ENCODE assay signal across 11 mouse cellular contexts in genomic region chr12:71834041-71834440, GRCm38 (mm10). TPM values are rescaled to one million over a fixed set of nuclear protein-coding genes. Genes with fewer than 3 reads are reported as not detected.
DNase-seq lines count a peak whose midpoint lies in the region; ATAC-seq and TF ChIP-seq lines count a peak whose summit lies in the region.
"Had no signal": no experiment of that assay in that cellular context is flagged by ENCODE, and none has a peak within 500 bp of the region (broad histone marks: within the 10 kb centered on the region; RNA-seq: fewer than 3 reads in every experiment).

No protein-coding gene starts in this region.

- no peak for TF ChIP-seq CTCF in layer of hippocampus, adult 2 months (conservative IDR thresholded peaks at IDR 0.05)

- H3K36me3 ChIP-seq in heart, embryonic 14.5 days (ENCODE audit: control insufficient read depth, insufficient read depth, low read length), result 0 out of 2 replicates have a peak, but pooled peaks cover 6% of the 10 kb centered on the region
- H3K36me3 ChIP-seq in liver, embryonic 15.5 days (replicated peaks), result 0 out of 2 replicates have a peak, but pooled peaks cover 4% of the 10 kb centered on the region
- no peaks in the 10 kb centered on the region for H3K36me3 ChIP-seq in midbrain, embryonic 16.5 days (ENCODE audit: control insufficient read depth, insufficient read depth, low read length)
- no peaks in the 10 kb centered on the region for H3K36me3 ChIP-seq in embryonic facial prominence, embryonic 10.5 days (replicated peaks)
- H3K36me3 ChIP-seq: forebrain, embryonic 15.5 days had no signal

- no peaks in the 10 kb centered on the region for H3K27me3 ChIP-seq in heart, embryonic 14.5 days (ENCODE audit: control insufficient read depth, insufficient read depth, low read length)
- no peaks in the 10 kb centered on the region for H3K27me3 ChIP-seq in liver, embryonic 15.5 days
- H3K27me3 ChIP-seq in midbrain, embryonic 16.5 days (ENCODE audit: control insufficient read depth, insufficient read depth, low read depth, low read length), result no peaks in the 10 kb centered on the region
- H3K27me3 ChIP-seq in embryonic facial prominence, embryonic 10.5 days (replicated peaks; ENCODE audit: low read depth, poor library complexity, severe bottlenecking), result 0 out of 2 replicates have a peak, but pooled peaks cover 4% of the 10 kb centered on the region
- H3K27me3 ChIP-seq: forebrain, embryonic 15.5 days had no signal

- H3K27ac ChIP-seq in layer of hippocampus, adult 2 months, result peak overlapping the region; percentile 94
- peak overlapping the region; percentile 61 to 64 for H3K27ac ChIP-seq in heart, embryonic 14.5 days (replicated peaks in 1 of 2; ENCODE audit: control insufficient read depth in 1 of 2, insufficient read depth in 1 of 2, low read depth in 2 of 2, low read length in 2 of 2)
- peak overlapping the region; percentile 7; the same call in 1 of the 2 replicates for H3K27ac ChIP-seq in liver, embryonic 15.5 days (replicated peaks)
- H3K27ac ChIP-seq in midbrain, embryonic 16.5 days (ENCODE audit: low read length), result no peak overlapping the region
- H3K27ac ChIP-seq in embryonic facial prominence, embryonic 10.5 days (replicated peaks), result no peak overlapping the region
- H3K27ac ChIP-seq: forebrain, embryonic 15.5 days; macrophage had no signal

- ATAC-seq in heart, embryonic 14.5 days (ENCODE audit: insufficient number of reproducible peaks, insufficient read depth, low FRiP score, low read depth), result no peak
- no peak for ATAC-seq in liver, embryonic 15.5 days (ENCODE audit: insufficient read depth)
- no peak for ATAC-seq in midbrain, embryonic 16.5 days
- ATAC-seq: forebrain, embryonic 15.5 days had no signal

- H3K9ac ChIP-seq in heart, embryonic 14.5 days (ENCODE audit: low read length), result peak overlapping the region; percentile 60
- no peak overlapping the region; the same call in 1 of the 2 replicates for H3K9ac ChIP-seq in liver, embryonic 15.5 days
- no peak overlapping the region for H3K9ac ChIP-seq in midbrain, embryonic 16.5 days (ENCODE audit: low read depth, low read length)
- H3K9ac ChIP-seq: forebrain, embryonic 15.5 days had no signal

- peak overlapping the region; percentile 84 for H3K4me2 ChIP-seq in heart, embryonic 14.5 days (ENCODE audit: low read length)
- H3K4me2 ChIP-seq in liver, embryonic 15.5 days, result peak overlapping the region; percentile 33
- H3K4me2 ChIP-seq in midbrain, embryonic 16.5 days (ENCODE audit: low read length), result peak overlapping the region; percentile 19; the same call in 1 of the 2 replicates
- H3K4me2 ChIP-seq: forebrain, embryonic 15.5 days had no signal

- H3K4me1 ChIP-seq in heart, embryonic 14.5 days (ENCODE audit: control insufficient read depth in 2 of 2, insufficient read depth in 2 of 2, low read length in 2 of 2), result peaks cover 23 to 65% of the 10 kb centered on the region in 2 experiments
- peaks cover 87% of the 10 kb centered on the region for H3K4me1 ChIP-seq in liver, embryonic 15.5 days (replicated peaks)
- H3K4me1 ChIP-seq in midbrain, embryonic 16.5 days (ENCODE audit: control insufficient read depth, insufficient read depth, low read length), result peaks cover 58% of the 10 kb centered on the region
- H3K4me1 ChIP-seq in embryonic facial prominence, embryonic 10.5 days, result peaks cover 61% of the 10 kb centered on the region

- H3K4me3 ChIP-seq in layer of hippocampus, adult 2 months, result peak overlapping the region; percentile 100
- H3K4me3 ChIP-seq in heart, embryonic 14.5 days (ENCODE audit: control insufficient read depth in 1 of 2, insufficient read depth in 1 of 2, low read depth in 1 of 2, low read length in 2 of 2), result peak overlapping the region; percentile 16 to 27; a peak in 3 of 4 replicates
- 0 out of 2 replicates have a peak overlapping the region, but pooled peaks have one; percentile 4 for H3K4me3 ChIP-seq in liver, embryonic 15.5 days (replicated peaks)
- H3K4me3 ChIP-seq in midbrain, embryonic 16.5 days (ENCODE audit: low read depth, low read length), result no peak overlapping the region
- H3K4me3 ChIP-seq in embryonic facial prominence, embryonic 10.5 days, result no peak overlapping the region

- no peaks in the 10 kb centered on the region for H3K9me3 ChIP-seq in heart, embryonic 14.5 days (ENCODE audit: control insufficient read depth, low read length)
- H3K9me3 ChIP-seq in liver, embryonic 15.5 days (replicated peaks), result no peaks in the 10 kb centered on the region
- H3K9me3 ChIP-seq in midbrain, embryonic 16.5 days (replicated peaks; ENCODE audit: control insufficient read depth, low read length, poor library complexity, severe bottlenecking), result no peaks in the 10 kb centered on the region
- H3K9me3 ChIP-seq in embryonic facial prominence, embryonic 10.5 days, result no peaks in the 10 kb centered on the region
- H3K9me3 ChIP-seq: forebrain, embryonic 15.5 days had no signal

- 21% methylated on average over 7 of the region's 7 CpGs for WGBS in heart, embryonic 14.5 days
- 63% methylated on average over 7 of the region's 7 CpGs for WGBS in liver, embryonic 15.5 days (ENCODE audit: insufficient replicate concordance)
- WGBS in midbrain, embryonic 16.5 days, result 64% methylated on average over 7 of the region's 7 CpGs
- WGBS in embryonic facial prominence, embryonic 10.5 days, result 78% methylated on average over 7 of the region's 7 CpGs

- DNase-seq in layer of hippocampus, adult 2 months (ENCODE audit: low spot score in 2 of 2), result no peak
- no peak for DNase-seq in layer of hippocampus, adult 9-11 months
- no peak for DNase-seq in kidney, postnatal 25 days
- no peak for DNase-seq in right cerebral cortex, postnatal 25 days
- no peak for DNase-seq in embryonic facial prominence, embryonic 10.5 days (ENCODE audit: low spot score)
- DNase-seq: thymus, postnatal 4 days had no signal

RNA-seq across cellular contexts. Expression of gene Daam1, which starts 3.2 kb away (rescaled TPM):
- total RNA-seq in layer of hippocampus, adult 2 months (2021), result 10 to 100 TPM; 64.9 to 69.3 TPM
- 28.9 and 33.3 TPM in 2 replicates for polyA plus RNA-seq in heart, embryonic 14.5 days (2014; fragmentation: Nextera tagmentation; extraction: Ambion mirVana)
- 8.8 and 9.2 TPM in 2 replicates for polyA plus RNA-seq in liver, embryonic 15.5 days (2015; fragmentation: Nextera tagmentation; extraction: Ambion mirVana)
- 33.0 and 33.4 TPM in 2 replicates for polyA plus RNA-seq in midbrain, embryonic 16.5 days (2015; fragmentation: Nextera tagmentation; extraction: Ambion mirVana)
- 7.3 and 7.4 TPM in 2 replicates for polyA plus RNA-seq in embryonic facial prominence, embryonic 10.5 days (2016; fragmentation: Nextera tagmentation; extraction: Ambion mirVana)

Comparison
In these comparisons a context has a peak if more than half of its experiments do, and no peak if none do; other contexts are left out.
1. H3K27ac ChIP-seq: peak in layer of hippocampus, adult 2 months (single experiment), heart, embryonic 14.5 days (2 of 2) and liver, embryonic 15.5 days (single experiment); none in midbrain, embryonic 16.5 days (single experiment) and embryonic facial prominence, embryonic 10.5 days (single experiment).
2. H3K4me3 ChIP-seq: peak in layer of hippocampus, adult 2 months (single experiment), heart, embryonic 14.5 days (2 of 2) and liver, embryonic 15.5 days (single experiment); none in midbrain, embryonic 16.5 days (single experiment) and embryonic facial prominence, embryonic 10.5 days (single experiment).
3. H3K4me2 ChIP-seq: peak in every context shown above with its lines; median percentile 84 in heart, embryonic 14.5 days; 33 in liver, embryonic 15.5 days; 19 in midbrain, embryonic 16.5 days.